8 mouse cellular contexts compared by ENCODE assay signal in genomic region chr1:14635642-14636263, GRCm38 (mm10).
DNase-seq lines count a peak whose midpoint lies in the region; ATAC-seq lines count a peak whose summit lies in the region.

No protein-coding gene starts in this region.

- no peaks in the 10 kb centered on the region for H3K9me3 ChIP-seq in forebrain, embryonic 15.5 days
- no peaks in the 10 kb centered on the region for H3K9me3 ChIP-seq in forebrain, embryonic 11.5 days (ENCODE audit: control insufficient read depth, low read length)
- no peaks in the 10 kb centered on the region for H3K9me3 ChIP-seq in kidney, embryonic 15.5 days (replicated peaks)

- H3K4me3 ChIP-seq in forebrain, embryonic 15.5 days, result no peak overlapping the region
- no peak overlapping the region for H3K4me3 ChIP-seq in forebrain, embryonic 11.5 days (ENCODE audit: low read depth, low read length)
- no peak overlapping the region for H3K4me3 ChIP-seq in kidney, embryonic 15.5 days (replicated peaks)

- no peaks in the 10 kb centered on the region for H3K36me3 ChIP-seq in forebrain, embryonic 15.5 days
- H3K36me3 ChIP-seq in forebrain, embryonic 11.5 days (ENCODE audit: control insufficient read depth, insufficient read depth, low read length), result no peaks in the 10 kb centered on the region
- no peaks in the 10 kb centered on the region for H3K36me3 ChIP-seq in kidney, embryonic 15.5 days

- H3K27ac ChIP-seq in forebrain, embryonic 15.5 days (replicated peaks), result no peak overlapping the region
- H3K27ac ChIP-seq in forebrain, embryonic 11.5 days (ENCODE audit: low read depth, low read length), result no peak overlapping the region
- H3K27ac ChIP-seq in kidney, embryonic 15.5 days, result 0 out of 2 replicates have a peak overlapping the region, but pooled peaks have one; percentile 4

- 89% methylated on average over 5 of the region's 5 CpGs for WGBS in forebrain, embryonic 15.5 days
- 74% methylated on average over 5 of the region's 5 CpGs for WGBS in forebrain, embryonic 11.5 days
- WGBS in kidney, embryonic 15.5 days, result 18% methylated on average over 5 of the region's 5 CpGs

- no peak overlapping the region for H3K9ac ChIP-seq in forebrain, embryonic 15.5 days (replicated peaks)
- no peak overlapping the region for H3K9ac ChIP-seq in forebrain, embryonic 11.5 days (ENCODE audit: low read length)
- H3K9ac ChIP-seq in kidney, embryonic 15.5 days, result no peak overlapping the region

- no peaks in the 10 kb centered on the region for H3K4me1 ChIP-seq in forebrain, embryonic 15.5 days
- H3K4me1 ChIP-seq in forebrain, embryonic 11.5 days (replicated peaks; ENCODE audit: control insufficient read depth, insufficient read depth, low read length), result no peaks in the 10 kb centered on the region
- peaks cover 3% of the 10 kb centered on the region; the same call in 1 of the 2 replicates for H3K4me1 ChIP-seq in kidney, embryonic 15.5 days

- no peak for DNase-seq in forebrain, embryonic 11.5 days (ENCODE audit: low spot score)
- peak; percentile 58 to 61 for DNase-seq in right cerebral cortex, adult 2 months (ENCODE audit: low spot score in 2 of 2)
- DNase-seq in right cerebral cortex, postnatal 25 days, result no peak
- peak; percentile 21 for DNase-seq in lung, postnatal 14 days
- DNase-seq in urinary bladder, postnatal 36 days (ENCODE audit: low spot score in 2 of 2), result no peak
- DNase-seq in adrenal gland, adult 2 months, result no peak

- H3K27me3 ChIP-seq in forebrain, embryonic 15.5 days, result no peaks in the 10 kb centered on the region
- no peaks in the 10 kb centered on the region for H3K27me3 ChIP-seq in forebrain, embryonic 11.5 days (ENCODE audit: control insufficient read depth, insufficient read depth, low read length)
- H3K27me3 ChIP-seq in kidney, embryonic 15.5 days, result peaks cover 44% of the 10 kb centered on the region

- H3K4me2 ChIP-seq in forebrain, embryonic 15.5 days (replicated peaks), result no peak overlapping the region
- H3K4me2 ChIP-seq in forebrain, embryonic 11.5 days (ENCODE audit: low read depth, low read length, severe bottlenecking), result no peak overlapping the region
- H3K4me2 ChIP-seq in kidney, embryonic 15.5 days, result no peak overlapping the region

- ATAC-seq in forebrain, embryonic 15.5 days (replicated peaks), result peak; percentile 66
- ATAC-seq in forebrain, embryonic 11.5 days (replicated peaks; ENCODE audit: low FRiP score), result no peak
- peak; percentile 87 for ATAC-seq in kidney, embryonic 15.5 days (replicated peaks; ENCODE audit: low FRiP score)

Comparison
In these comparisons a context has a peak if more than half of its experiments do, and no peak if none do; other contexts are left out.
1. DNase-seq: peak in right cerebral cortex, adult 2 months (2 of 2) and lung, postnatal 14 days (single experiment); none in forebrain, embryonic 11.5 days (single experiment), right cerebral cortex, postnatal 25 days (single experiment), urinary bladder, postnatal 36 days (0 of 2) and adrenal gland, adult 2 months (single experiment).